In genomic region chr17:12767294-12767852, GRCm38 (mm10) we compare ENCODE assay signal across 9 mouse cellular contexts. TPM values are rescaled to one million over a fixed set of nuclear protein-coding genes. Genes with fewer than 3 reads are reported as not detected.
A peak's percentile ranks its signal among the peaks of the same experiment; 100 is the strongest.
DNase-seq lines count a peak whose midpoint lies in the region; ATAC-seq and TF ChIP-seq lines count a peak whose summit lies in the region.
"Had no signal": no experiment of that assay in that cellular context is flagged by ENCODE, and none has a peak within 500 bp of the region (broad histone marks: within the 10 kb centered on the region; RNA-seq: fewer than 3 reads in every experiment).

No protein-coding gene starts in this region.

- H3K4me3 ChIP-seq in heart, embryonic 16.5 days (ENCODE audit: low read length): peak overlapping the region; percentile 75
- peak overlapping the region; percentile 40; the same call in 1 of the 2 replicates for H3K4me3 ChIP-seq in G1E (ENCODE audit: low read depth, low read length)
- no peak overlapping the region for H3K4me3 ChIP-seq in embryonic facial prominence, embryonic 11.5 days (ENCODE audit: low read depth, low read length)
- H3K4me3 ChIP-seq in liver, embryonic 12.5 days: peak overlapping the region; percentile 73
- H3K4me3 ChIP-seq: left cerebral cortex, adult 2 months had no signal

- H3K9me3 ChIP-seq in heart, embryonic 16.5 days (replicated peaks; ENCODE audit: control insufficient read depth, low read length): no peaks in the 10 kb centered on the region
- H3K9me3 ChIP-seq in G1E (replicated peaks): peaks cover 17% of the 10 kb centered on the region
- no peaks in the 10 kb centered on the region for H3K9me3 ChIP-seq in embryonic facial prominence, embryonic 11.5 days (replicated peaks; ENCODE audit: control insufficient read depth, low read length)
- no peaks in the 10 kb centered on the region for H3K9me3 ChIP-seq in liver, embryonic 12.5 days (replicated peaks)

- H3K27me3 ChIP-seq in heart, embryonic 16.5 days (ENCODE audit: control insufficient read depth, insufficient read depth, low read length): no peaks in the 10 kb centered on the region
- H3K27me3 ChIP-seq in G1E (ENCODE audit: insufficient read depth, low read length): no peaks in the 10 kb centered on the region
- H3K27me3 ChIP-seq in embryonic facial prominence, embryonic 11.5 days (ENCODE audit: control insufficient read depth, insufficient read depth, low read length): no peaks in the 10 kb centered on the region
- H3K27me3 ChIP-seq in liver, embryonic 12.5 days (replicated peaks): no peaks in the 10 kb centered on the region
- H3K27me3 ChIP-seq: Patski had no signal

- TF ChIP-seq CTCF in G1E (IDR thresholded peaks at IDR 0.05; ENCODE audit: low read depth, low read length): no peak

- no peak for DNase-seq in heart, adult 18-20 months
- no peak for DNase-seq in G1E (ENCODE audit: low spot score)
- DNase-seq in embryonic facial prominence, embryonic 11.5 days (ENCODE audit: low spot score): no peak
- DNase-seq in thymus, postnatal 14 days: no peak
- DNase-seq in thymus, postnatal 36 days: no peak

- no peak for ATAC-seq in heart, embryonic 16.5 days (replicated peaks; ENCODE audit: extremely low read depth, insufficient read depth, low FRiP score)
- ATAC-seq in G1E (ENCODE audit: extremely low read depth, insufficient number of reproducible peaks, low FRiP score, poor library complexity, severe bottlenecking): no peak
- no peak for ATAC-seq in embryonic facial prominence, embryonic 11.5 days (replicated peaks; ENCODE audit: insufficient number of reproducible peaks, low FRiP score, low TSS enrichment, low read depth)
- ATAC-seq in liver, embryonic 12.5 days: no peak
- ATAC-seq: Patski had no signal

- H3K4me2 ChIP-seq in heart, embryonic 16.5 days (ENCODE audit: low read depth, low read length): peak overlapping the region; percentile 72
- H3K4me2 ChIP-seq in embryonic facial prominence, embryonic 11.5 days (ENCODE audit: low read depth, low read length): peak overlapping the region; percentile 26
- H3K4me2 ChIP-seq in liver, embryonic 12.5 days: peak overlapping the region; percentile 93

- H3K4me1 ChIP-seq in heart, embryonic 16.5 days (ENCODE audit: control insufficient read depth, insufficient read depth, low read length): peaks cover 31% of the 10 kb centered on the region
- H3K4me1 ChIP-seq in G1E (ENCODE audit: insufficient read depth, low read depth, low read length): peaks cover 39% of the 10 kb centered on the region
- no peaks in the 10 kb centered on the region for H3K4me1 ChIP-seq in embryonic facial prominence, embryonic 11.5 days (ENCODE audit: control insufficient read depth, insufficient read depth, low read length)
- H3K4me1 ChIP-seq in liver, embryonic 12.5 days: peaks cover 14% of the 10 kb centered on the region

- peak overlapping the region; percentile 93 for H3K27ac ChIP-seq in heart, embryonic 16.5 days (ENCODE audit: low read length)
- no peak overlapping the region for H3K27ac ChIP-seq in embryonic facial prominence, embryonic 11.5 days (replicated peaks; ENCODE audit: low read depth, low read length)
- H3K27ac ChIP-seq in liver, embryonic 12.5 days: 0 out of 2 replicates have a peak overlapping the region, but pooled peaks have one; percentile 20
- H3K27ac ChIP-seq: left cerebral cortex, adult 2 months had no signal

- H3K36me3 ChIP-seq in heart, embryonic 16.5 days (ENCODE audit: control insufficient read depth, insufficient read depth): peaks cover 38% of the 10 kb centered on the region
- peaks cover 89% of the 10 kb centered on the region for H3K36me3 ChIP-seq in G1E (replicated peaks)
- H3K36me3 ChIP-seq in embryonic facial prominence, embryonic 11.5 days (replicated peaks; ENCODE audit: control insufficient read depth, insufficient read depth, low read depth, low read length): no peaks in the 10 kb centered on the region; the same call in 1 of the 2 replicates
- peaks cover 44% of the 10 kb centered on the region for H3K36me3 ChIP-seq in liver, embryonic 12.5 days

- H3K9ac ChIP-seq in heart, embryonic 16.5 days (ENCODE audit: low read length): peak overlapping the region; percentile 96
- peak overlapping the region; percentile 18; the same call in 1 of the 2 replicates for H3K9ac ChIP-seq in embryonic facial prominence, embryonic 11.5 days (replicated peaks; ENCODE audit: low read length)
- H3K9ac ChIP-seq in liver, embryonic 12.5 days: peak overlapping the region; percentile 14; the same call in 1 of the 2 replicates

- WGBS in heart, embryonic 16.5 days: 52% methylated on average over 6 of the region's 6 CpGs
- 87% methylated on average over 6 of the region's 6 CpGs for WGBS in embryonic facial prominence, embryonic 11.5 days
- WGBS in liver, embryonic 12.5 days (ENCODE audit: insufficient replicate concordance): 74% methylated on average over 6 of the region's 6 CpGs

RNA-seq across cellular contexts. Expression of gene Igf2r, which starts 2.1 kb away (rescaled TPM):
- 98.0 and 133 TPM in 2 replicates for polyA plus RNA-seq in heart, embryonic 16.5 days (2015; fragmentation: Nextera tagmentation; extraction: Ambion mirVana)
- 100 to 1,000 TPM; 111 to 115 TPM for total RNA-seq in heart, adult 18-20 months (2021)
- 69.9 and 74.3 TPM in 2 replicates for total RNA-seq in G1E (2014; fragmentation: Nextera tagmentation)
- 73.1 and 75.5 TPM in 2 replicates for total RNA-seq in G1E (2017)
- 15.8 and 20.3 TPM in 2 replicates for polyA plus RNA-seq in G1E (2012)
- 19.4 and 19.6 TPM in 2 replicates for polyA plus RNA-seq in embryonic facial prominence, embryonic 11.5 days (2014; fragmentation: Nextera tagmentation; extraction: Ambion mirVana)
- polyA plus RNA-seq in liver, embryonic 12.5 days (2016; fragmentation: Nextera tagmentation; extraction: Ambion mirVana): 24.7 and 25.3 TPM in 2 replicates

Comparison
In these comparisons a context has a peak if more than half of its experiments do, and no peak if none do; other contexts are left out.
1. H3K4me2 ChIP-seq: peak in every context shown above with its lines; median percentile 93 in liver, embryonic 12.5 days; 72 in heart, embryonic 16.5 days; 26 in embryonic facial prominence, embryonic 11.5 days.
2. H3K9ac ChIP-seq: peak in every context shown above with its lines; median percentile 96 in heart, embryonic 16.5 days; 18 in embryonic facial prominence, embryonic 11.5 days; 14 in liver, embryonic 12.5 days.